Mouse (Mus musculus) Muller cell, postnatal 12 days (primary cell): ENCODE measurements around the gene Psmd9.

Source experiments
- DNase-seq: peaks from one replicate; pipeline ENCODE4 v3.0.0-alpha.2; 2015; ENCODE audit errors: inconsistent ontology term

Psmd9 gene

DNA sequence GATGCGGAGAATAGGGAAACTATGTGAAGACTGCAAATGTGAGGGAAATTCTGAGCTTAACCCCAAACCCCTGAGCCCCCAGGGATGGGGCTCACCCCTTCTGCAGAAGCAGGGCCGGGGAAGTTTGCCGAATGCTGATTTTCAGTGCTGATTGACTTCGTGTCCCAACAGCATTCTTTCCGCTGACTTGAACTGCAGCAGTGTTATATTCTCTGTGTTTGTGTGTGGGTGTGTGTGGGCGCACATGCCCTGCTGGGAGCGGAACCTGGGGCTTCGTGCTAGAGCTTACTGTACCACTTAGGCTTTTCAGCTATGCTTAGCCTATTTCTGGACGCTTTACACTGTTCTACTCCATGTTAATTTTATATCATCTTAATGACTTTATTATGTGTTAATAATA is 67.2 kb downstream of the Psmd9 start:
- DNase-seq = no peak

DNA sequence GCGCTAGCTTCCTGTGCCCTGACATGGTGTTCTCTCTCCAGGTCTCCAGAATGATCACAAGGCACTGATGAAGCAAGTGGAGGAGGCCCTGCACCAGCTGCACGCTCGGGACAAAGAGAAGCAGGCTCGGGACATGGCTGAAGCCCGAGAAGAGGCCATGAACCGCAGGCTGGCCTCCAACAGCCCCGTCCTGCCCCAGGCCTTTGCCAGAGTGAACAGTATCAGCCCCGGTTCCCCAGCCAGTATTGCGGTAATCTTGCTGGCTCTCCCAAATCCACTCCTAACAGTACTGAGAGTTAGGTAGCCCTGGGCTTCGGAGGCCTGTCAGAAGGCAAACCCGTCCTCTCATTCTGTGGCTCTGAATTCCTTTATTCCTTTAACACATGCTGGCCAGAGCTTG is 70.3 kb downstream of the Psmd9 start:
- no peak for DNase-seq

DNA sequence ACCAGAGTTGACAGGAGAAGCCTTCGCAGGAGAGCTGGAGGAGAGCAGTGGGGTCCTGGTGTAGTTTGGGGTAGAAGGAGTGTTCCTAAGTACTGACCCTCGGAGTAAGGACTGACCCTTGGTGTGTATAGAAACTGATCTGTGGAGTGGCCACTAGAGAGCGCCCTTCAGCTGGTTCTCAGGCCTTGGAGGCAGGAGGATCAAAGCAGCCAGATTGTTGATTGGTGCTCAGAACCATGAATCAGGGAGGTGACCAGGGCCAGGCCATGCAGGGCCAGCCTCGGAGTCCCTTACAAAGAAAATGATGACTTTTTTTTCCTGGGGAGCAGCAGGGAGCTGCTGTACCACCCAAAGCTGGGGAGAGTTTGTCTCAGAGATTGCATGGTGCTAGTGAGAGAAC is 76.3 kb downstream of the Psmd9 start:
- DNase-seq = peak; percentile 40

DNA sequence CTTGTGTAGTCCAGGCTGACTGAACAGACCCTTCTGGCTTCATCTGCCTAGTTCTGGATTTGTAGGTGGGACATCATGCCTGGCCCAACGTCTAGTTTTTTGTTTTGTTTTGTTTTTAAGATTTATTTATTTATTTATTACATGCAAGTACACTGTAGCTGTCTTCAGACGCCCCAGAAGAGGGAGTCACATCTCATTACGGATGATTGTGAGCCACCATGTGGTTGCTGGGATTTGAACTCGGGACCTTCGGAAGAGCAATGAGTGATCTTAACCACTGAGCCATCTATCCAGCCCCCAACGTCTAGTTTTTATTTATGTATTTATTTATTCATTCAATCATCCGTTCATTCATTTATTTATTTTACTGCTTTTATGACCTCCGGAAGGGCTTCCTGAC is 82.2 kb downstream of the Psmd9 start:
- no peak for DNase-seq

DNA sequence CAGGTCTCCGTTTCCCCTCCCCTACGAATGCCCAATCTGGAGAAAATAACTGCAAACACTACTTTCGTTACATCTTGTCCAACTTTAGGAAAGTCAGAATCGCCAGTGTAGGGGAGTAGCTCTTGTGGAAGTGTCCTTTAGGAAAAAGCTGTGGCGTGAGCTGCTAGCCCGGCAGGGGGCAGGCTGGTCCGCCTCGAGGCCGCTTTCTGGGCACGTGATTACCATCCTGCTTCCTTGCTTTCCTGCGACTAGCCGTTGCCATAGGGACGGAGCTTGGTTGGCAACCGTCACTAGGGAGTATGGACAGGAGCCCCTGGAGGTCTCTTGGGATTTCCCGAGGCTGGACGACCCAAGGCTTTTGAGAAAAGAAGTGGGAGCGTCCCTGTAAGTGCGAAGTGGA is 82.6 kb downstream of the Psmd9 start, which contains the start of gene Wdr66:
TSS of gene Wdr66 (plus strand) at position 269 of the 400 bp plus-strand sequence.
- peak; percentile 89 for DNase-seq

DNA sequence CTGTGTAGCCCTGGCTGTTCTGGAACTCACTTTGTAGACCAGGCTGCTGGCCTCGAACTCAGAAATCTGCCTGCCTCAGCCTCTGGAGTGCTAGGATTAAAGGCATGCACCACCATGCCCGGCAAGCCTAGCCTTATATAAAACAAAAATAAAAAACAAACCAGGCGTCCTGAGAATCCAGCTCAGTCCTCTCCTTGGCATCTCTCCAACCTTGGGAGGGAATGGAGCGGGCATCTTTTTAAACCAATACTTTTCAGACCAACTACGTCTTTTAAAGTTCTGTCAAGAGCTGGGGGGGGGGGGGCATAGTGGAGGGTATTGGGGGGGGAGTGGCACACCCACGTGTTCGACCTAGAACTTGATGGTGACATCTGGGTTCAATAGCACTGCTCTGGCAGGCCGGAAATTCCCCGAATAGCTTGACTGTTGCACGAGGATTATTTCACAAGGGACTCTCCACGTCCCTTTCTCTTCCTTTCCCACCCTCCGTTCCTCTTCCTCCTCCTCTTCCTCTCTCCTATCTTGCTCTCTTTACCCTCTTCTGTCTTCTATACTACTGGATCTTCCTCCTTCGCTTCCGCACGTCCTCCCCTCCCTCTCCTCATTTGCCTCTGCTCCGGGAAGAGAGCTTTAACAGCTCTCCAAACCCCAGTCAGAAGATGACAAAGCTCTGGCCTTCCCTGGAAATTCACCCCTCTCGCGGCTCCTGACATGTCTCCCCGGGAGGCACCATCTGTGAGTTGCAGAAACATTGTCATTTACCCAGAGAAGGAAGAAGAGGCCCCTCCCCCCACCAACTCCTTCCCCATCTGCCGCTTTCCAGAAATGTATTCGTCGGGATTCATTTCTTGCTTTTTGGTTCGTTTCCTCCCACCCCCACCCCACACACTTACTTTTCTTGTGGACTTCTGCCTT is 87.9 kb downstream of the Psmd9 start:
- DNase-seq = peak; percentile 26

DNA sequence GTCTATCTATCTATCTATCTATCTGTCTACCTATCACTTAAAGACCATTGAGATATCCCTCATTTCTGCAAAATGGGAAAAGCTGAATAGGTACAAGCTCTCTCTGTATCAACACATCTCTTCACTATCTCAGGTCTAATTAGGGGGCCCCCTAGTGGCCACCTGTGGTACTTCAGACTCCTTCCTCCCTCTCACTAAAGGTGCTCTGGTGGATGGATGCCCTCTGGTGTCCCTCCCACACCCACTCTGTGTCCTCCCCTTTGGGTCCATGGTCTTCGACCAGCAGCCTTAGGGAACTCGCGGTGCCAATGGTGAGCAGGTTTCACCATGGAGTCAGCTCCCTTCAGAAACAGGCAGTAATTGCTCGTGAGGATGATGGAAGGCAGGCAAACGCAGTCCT is 89.8 kb downstream of the Psmd9 start:
- peak; percentile 22 for DNase-seq

DNA sequence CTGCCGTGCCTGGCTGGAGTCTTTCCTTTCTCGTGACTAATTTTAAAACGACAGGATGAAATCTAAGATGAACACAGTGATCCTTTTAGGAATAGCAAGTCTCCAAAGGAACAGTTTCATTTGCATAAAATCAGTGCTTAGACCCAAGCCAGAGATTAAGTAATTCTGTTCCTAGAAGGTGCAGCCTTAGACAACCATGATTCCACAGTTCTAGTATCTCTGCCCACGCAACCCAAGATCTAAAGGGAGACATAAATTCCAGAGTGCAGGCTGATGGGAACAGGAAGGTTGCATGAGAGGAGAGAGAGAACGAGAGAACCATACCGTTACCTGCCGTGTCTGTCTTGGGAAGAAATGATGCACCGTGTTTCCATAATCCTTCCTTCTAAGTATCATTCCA is 91.5 kb downstream of the Psmd9 start:
- no peak for DNase-seq

DNA sequence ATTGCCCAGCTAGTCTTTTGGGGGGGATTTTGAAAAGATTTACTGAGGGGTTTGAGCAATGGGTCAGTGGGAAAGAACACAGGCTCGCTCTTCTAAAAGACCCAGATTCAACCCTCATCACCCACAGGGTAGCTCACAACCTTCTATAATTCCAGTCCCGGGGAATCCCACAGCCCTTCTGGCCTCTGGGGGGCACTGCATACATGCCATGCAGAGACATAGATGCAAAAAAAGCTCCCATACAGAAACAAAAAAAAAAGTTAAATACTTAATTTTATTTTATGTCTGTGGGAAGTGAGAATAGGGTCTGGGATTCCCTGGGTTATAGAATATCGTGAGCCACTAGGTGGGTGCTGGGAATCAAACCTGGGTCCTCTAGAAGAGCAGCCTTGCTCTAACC is 97.7 kb downstream of the Psmd9 start:
- no peak for DNase-seq

DNA sequence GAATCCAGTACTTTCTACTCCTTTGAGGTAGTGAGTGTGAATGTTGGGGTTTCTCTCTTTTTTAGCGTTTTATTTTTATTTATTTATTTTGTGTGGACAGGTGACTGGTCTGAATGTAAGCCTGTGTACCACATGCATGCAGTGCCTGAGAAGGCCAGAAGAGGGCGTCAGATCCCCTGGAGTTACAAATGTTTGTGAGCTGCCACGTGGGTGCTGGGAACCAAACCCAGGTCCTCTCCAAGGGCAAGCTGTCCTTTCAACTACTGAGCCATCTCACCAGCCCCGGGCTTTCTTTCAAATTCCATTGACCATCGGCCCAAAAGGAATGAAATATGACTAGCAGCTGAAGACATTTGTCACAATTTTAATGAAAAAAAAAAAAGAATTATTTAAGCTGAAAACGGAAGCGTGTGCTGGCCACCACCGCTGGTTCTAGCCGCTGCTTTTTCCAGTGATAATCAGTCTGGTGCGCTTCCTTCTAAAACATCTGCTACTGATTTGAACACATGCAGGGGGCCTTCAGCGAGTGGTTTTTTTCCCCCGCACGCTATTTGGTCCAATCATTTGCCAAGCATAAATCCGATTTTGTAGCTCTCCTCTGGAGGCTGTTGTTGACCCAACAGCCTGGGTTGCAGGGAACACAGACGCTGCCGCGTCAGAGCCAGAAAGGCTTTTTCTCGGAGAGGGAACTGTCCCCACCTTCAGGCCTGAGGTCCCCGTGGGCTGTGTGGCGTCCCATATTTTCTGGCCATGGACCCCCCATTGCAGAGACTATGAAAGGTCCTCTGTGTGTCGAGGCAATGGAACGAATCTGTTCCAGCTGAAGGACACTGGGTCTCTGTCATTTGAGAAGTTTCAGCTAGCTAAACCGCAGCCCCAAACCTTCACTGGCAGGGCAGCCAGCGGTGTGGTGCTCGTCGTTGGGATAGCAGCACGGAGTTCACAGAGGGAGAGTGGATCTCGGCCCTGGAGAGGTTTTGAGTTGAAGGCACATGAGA is 99.6 kb downstream of the Psmd9 start:
- no peak for DNase-seq

DNA sequence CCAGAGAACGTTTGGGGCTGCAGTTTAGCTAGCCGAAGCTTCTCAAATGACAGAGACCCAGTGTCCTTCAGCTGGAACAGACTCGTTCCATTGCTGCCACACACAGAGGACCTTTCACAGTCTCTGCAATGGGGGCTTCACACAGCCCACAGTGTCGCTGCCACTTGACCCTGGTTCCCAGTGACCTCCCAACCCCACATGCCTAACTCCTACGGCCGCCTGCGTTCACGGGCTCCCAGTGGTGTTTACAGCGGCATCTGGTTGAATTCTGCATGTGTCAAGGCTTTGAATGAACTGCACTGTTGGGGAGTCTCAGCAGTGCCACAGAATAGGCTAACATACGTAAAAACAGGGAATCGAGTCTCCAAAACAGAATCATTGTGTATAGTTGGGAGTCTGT is 101.7 kb downstream of the Psmd9 start:
- DNase-seq = no peak

DNA sequence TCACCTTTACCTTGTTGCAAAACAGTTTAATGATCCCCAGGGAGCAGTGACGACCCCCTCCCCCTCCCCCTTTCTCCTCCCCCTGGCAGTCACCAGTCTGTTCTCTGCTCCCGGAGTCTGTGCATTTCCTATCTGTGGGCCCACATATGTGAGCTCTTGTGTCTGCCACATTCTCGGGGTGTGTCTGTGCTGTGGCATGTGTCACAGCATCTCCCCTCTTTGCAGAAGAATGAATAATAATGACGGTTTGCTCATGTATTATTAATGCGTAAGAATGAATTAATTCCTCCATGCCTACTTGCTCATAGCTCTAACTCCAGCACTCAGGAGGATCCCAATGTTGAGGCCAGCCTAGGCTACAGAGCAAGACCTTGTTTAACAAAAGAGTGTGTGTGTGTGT is 103.7 kb downstream of the Psmd9 start:
- DNase-seq = no peak

DNA sequence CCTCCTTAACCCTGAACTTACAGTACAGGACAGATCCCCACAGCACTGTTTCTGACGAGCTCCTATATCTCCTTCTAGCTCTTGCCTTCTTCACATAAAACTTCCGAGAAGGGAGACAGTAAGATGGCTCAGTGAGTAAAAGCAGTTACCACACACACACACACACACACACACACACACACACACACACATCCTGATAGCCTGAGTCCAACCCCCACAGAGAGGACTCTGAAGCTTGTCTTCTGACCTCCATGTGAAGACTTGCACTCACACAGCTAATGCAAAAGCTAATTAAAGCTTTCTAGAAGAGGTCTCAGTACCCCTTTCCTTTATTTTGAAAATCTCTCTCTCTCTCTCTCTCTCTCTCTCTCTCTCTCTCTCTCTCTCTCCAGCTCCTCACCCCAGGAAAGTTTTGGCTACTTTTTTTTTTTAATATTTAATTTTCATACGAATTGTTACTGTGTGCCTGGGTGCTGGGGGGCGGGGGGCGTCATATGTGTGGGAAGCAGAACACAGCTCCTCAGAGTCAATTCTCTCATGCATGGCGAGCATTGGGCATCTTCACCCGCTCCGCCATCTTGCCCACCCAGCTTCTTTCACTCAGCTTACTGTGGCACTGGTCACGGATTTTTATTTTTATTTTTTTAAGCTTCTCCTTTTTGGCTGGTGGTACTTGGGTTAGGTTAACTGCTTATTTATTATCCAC is 107.6 kb downstream of the Psmd9 start:
- DNase-seq = no peak

DNA sequence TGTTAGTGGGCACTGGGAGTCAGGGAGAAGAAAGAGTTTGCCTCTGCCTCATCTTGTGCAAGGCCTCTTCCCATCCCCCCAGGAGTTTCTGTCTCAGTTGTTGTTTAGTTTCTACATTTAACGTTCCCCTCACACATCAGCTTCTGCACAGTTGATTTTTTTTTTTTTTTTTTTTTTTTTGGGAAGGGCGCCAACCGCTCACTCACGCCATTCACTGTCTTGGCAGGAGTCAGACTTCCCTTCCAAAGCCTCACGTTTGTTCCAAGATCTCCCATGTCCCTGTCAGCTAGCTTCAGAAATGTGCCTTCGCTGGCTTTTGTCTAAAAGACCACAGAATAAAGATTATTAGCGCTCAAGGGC is 108.1 kb downstream of the Psmd9 start:
- DNase-seq = peak; percentile 57

DNA sequence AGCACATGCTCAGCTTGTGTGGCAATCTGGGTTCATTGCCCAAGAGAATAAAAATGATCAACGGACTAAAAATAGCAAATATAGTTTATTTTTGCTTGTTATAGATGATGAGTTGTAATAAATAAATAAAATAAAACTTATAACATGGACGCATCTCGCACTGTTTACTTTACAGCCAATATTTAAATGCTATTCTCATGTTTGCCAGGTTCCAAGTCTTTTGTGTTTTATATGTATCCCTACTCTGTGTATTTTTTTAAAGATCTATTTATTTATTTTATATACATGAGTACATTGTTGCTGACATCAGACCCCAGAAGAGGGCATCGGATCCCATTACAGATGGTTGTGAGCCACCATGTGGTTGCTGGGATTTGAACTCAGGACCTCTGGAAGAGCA is 108.5 kb downstream of the Psmd9 start:
- DNase-seq = no peak

DNA sequence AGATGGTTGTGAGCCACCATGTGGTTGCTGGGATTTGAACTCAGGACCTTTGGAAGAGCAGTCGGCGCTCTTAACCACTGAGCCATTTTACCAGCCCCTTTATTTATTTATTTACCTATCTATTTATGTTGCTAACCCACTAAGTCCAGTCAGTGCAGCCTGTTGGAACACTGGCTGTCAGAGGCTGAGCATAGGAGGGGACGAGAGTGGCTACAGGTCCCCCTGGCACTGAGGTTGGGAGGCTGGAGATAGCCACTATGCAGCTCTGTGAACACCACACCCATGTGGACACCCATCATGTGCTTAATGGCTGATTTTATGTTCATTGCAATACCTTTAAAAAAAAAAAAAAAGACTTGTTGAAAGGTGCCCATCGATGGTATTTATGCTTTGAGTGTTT is 110.0 kb downstream of the Psmd9 start:
- no peak for DNase-seq

DNA sequence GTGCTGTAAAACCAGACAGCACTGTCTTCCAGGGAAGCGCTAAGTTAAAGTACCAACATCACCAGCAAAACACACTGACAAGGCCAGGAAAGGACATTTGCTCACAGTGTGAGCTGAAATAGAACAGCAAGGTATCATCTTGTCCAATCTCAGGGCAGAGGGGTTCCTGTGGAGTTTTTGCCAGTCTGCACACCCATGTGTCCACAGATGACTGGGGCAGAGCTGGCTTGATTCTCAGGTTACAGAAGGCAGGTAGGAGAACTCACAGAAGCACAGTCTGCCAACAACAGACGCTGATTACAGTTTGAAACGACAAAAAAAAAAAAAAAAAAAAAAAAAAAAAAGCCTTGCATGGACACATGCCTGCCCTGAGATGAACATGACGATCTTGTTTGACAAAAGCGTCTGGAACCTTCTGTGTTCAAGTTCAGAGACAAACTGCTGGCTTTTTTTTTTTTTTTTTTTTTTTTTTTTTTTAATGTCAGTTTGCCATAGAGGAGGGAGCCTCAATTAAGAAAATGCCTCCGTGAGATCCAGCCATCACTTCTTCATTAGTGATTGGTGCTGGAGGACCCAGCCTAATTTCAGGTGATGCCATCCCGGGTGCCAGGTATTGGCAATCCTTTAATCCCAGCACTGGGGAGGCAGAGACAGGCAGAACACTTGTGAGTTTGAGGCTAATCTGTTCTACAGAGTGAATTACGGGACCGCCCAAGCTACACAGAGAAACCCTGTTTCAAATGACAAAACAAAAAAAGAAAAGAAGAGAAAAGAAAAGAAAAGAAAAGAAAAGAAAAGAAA is 112.3 kb downstream of the Psmd9 start:
- no peak for DNase-seq

DNA sequence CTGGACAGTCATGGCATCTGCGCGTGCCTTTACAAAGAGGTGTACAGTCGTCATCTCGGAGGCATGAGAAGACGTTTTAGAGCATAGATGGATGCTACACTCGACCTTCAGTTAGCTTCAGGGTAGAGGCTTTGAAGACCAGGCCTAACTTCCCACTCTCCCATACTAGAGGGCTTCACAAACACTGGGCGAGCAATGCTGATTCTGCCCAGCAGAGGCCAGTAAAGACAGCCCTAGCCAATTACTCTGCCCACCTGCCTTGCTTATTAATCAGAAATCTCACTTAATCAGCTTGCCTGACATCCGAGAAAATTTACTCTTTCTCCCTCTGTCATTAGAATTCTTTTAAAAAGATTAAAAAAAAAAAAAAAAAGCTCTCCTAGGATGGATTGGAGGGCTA is 116.0 kb downstream of the Psmd9 start:
- DNase-seq = peak; percentile 35

DNA sequence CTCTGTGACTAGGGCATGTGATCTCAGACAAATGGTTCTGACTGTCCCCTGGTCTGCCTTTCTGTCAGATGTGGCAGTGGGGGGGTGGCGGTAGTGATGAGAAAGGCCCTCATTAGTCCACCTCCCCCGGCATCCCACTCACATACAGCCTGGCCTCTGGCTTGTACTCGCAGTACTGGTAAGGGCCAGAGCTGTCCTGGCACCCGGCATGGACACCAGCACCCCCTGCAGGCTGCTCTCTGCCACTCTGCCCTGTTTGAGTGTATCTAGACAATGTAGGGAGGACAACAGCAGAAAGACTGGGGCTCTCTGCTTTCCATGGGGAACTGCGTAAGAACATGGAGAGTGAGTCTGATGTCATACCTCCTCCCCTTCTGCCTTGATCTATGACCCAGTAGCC is 118.9 kb downstream of the Psmd9 start:
- no peak for DNase-seq

DNA sequence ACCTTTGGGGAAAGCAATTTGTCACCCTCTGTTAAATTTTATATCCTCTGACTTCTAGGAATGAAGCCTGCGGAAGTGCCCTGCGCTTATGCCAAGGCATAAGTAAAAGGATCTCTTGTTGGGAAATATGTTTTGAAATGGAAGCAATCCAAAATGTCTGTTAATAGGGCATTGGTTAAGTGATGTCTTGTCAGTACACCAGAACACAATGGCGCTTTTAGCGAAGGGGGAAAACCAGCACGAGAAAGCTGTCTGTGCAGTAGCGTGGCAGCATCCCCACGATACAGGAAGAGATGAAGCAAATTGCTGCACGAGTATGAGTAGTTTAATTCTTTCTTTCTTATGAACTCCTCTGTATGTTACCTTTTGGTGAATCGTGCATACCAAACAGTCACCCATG is 125.4 kb downstream of the Psmd9 start:
- DNase-seq = no peak

DNA sequence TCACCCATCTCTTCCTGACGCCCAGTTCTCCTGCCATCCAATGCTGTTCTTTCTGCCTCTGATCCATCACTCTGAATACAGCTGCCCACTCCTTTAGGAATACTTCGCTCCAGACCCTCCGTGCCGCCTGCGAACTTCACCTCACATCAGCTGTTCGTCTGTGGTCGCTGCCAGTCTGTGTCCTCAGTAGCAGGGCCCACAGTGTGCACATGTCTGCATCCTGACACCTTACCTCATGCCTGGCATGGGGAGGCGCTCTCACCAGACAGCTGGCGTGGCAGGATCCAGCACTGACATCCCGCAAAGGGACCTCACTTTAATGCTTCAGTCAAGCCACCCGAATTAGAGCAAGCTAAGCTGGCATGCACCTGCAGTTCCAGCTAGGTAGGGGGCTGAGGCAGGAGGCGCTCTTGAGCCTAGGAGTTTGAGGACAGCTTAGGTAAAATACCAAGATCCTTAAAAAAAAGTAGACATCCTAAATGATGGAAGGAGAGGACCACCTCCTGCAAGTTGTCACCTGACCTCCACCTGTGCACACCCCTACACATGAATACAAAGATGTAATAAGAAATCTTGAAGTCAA is 127.1 kb downstream of the Psmd9 start:
- no peak for DNase-seq
